Mouse (Mus musculus) liver, embryonic 14.5 days (tissue): ENCODE measurements around the gene G430095P16Rik.

Source experiments
- CTCF ChIP-seq: IDR thresholded peaks from 2 replicates; pipeline ENCODE4 v1.5.1; 2016; ENCODE audit warnings: antibody characterized with exemption, low read depth, control low read depth
- EP300 ChIP-seq: IDR thresholded peaks from 2 replicates; pipeline ENCODE4 v1.6.1; 2016; ENCODE audit warnings: antibody characterized with exemption, low read depth

DNA sequence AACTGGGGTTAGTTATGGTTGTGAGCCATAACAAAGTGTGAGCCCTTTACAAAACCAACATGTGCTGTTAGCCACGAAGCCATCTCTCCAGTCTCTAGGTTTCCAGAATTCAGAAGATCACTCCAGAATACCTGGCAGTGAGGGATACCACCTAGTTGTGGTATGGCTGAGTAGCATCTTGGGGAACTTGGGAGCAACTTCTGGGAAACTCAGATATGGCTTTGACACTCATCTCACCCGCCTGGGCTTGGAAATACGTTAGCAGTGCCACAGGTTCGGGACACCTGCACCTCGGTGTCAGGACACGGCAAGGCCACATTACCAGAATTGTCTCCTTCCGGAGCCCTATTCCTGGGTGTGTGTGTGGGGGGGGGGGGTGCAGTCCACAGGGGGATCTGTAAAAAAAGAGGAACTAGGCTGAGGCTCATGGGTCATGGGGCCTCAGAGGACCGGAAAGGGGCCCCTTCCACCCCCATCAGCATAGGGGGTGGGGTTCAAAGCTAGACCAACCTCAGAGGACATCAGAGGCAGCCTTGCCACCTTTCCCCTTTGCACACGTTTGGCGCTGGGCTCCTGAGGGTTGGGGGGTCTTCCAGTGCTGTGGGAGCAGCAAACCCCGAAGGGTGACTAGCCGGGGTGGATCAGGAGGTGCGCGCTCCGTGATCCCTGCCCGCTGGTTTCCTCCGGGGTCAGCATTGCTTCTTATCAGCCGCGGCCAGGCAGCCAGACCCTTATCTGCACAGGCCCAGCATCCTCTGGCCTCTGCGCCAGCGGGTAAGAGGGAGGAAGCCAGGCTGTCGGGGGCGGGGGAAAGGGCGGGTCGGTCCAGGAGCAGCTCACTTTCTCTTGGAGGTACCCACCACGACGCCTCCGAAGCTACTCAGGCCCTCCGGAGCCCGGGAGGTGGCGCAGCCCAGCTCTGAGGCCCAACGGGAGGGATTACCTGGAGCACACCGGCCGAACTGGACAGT, 21.6 kb upstream of the G430095P16Rik start, which contains the start of gene Lyl1:
- TF ChIP-seq CTCF, result peak; percentile 78
- TF ChIP-seq EP300, result peak; percentile 99
